Mouse (Mus musculus) gastrocnemius, adult 2 months (tissue): ENCODE data around the gene Bach2. TPM values are rescaled to one million over a fixed set of nuclear protein-coding genes. Genes with fewer than 3 reads are reported as not detected.

Experiments
- DNase-seq: peaks from one replicate; pipeline ENCODE4 v3.0.0; 2022
- H3K27ac ChIP-seq: fragments of 200-600 bp; 2 replicates; pipeline ENCODE4 v1.8.1; 2022; ENCODE audit warnings: mild to moderate bottlenecking
- H3K4me3 ChIP-seq: fragments of 200-600 bp; 2 replicates; pipeline ENCODE4 v1.8.1; 2022; ENCODE audit warnings: mild to moderate bottlenecking, moderate library complexity
- CTCF ChIP-seq: fragments of 200-600 bp; IDR thresholded peaks from 2 replicates; pipeline ENCODE4 v1.8.1; 2022; ENCODE audit warnings: antibody characterized with exemption, mild to moderate bottlenecking, moderate library complexity
- intact Hi-C: fragments of 180-260 bp; cut with DNase I; formaldehyde crosslinking; loops from one replicate; pipeline ENCODE4 v1.15.1; 2025
- total RNA-seq, 2 experiments: library from RNA; stranded (reverse); gene quantifications; 2 replicates each; pipeline ENCODE4 v1.2.3; 2021

Bach2 gene
- total RNA-seq, 2 experiments from 2014 or later, result 2.3 to 4.3 TPM

- Histone ChIP-seq H3K27ac (no peak overlapping the region), H3K4me3 (no peak overlapping the region)
- TF ChIP-seq CTCF, result no peak
- intact Hi-C loops, result no loop called here
- DNase-seq, result no peak
Measured at GRCm38 (mm10) chr4:32405985-32406384, 167.4 kb downstream of the Bach2 start.

DNA sequence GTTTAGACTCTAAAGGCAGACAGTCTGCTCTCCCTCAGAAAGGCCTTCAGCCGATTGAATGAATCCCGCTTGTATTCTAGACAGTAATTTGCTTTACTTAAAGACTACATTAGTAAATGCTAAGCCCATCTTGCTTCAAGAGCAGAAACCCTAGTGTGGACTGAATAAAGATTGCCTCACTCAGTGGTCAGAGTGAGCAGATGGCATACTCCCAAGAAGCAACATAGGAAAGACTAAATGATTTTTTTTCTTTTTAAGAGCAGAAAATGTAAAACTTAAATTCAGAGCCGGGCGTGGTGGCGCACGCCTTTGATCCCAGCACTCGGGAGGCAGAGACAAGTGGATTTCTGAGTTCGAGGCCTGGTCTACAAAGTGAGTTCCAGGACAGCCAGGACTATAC is 169.9 kb downstream of the Bach2 start:
- Histone ChIP-seq H3K27ac (no peak overlapping the region), H3K4me3 (no peak overlapping the region)
- DNase-seq, result no peak
- no peak for TF ChIP-seq CTCF
- intact Hi-C loops, result no loop called here

- TF ChIP-seq CTCF, result peak; percentile 17; the same call in 1 of the 2 replicates
- H3K27ac ChIP-seq, result no peak overlapping the region; the same call in 1 of the 2 replicates
- DNase-seq, result no peak
- intact Hi-C loops, result no loop called here
- no peak overlapping the region for H3K4me3 ChIP-seq
Measured at GRCm38 (mm10) chr4:32409116-32409880, 170.7 kb downstream of the Bach2 start.

DNA sequence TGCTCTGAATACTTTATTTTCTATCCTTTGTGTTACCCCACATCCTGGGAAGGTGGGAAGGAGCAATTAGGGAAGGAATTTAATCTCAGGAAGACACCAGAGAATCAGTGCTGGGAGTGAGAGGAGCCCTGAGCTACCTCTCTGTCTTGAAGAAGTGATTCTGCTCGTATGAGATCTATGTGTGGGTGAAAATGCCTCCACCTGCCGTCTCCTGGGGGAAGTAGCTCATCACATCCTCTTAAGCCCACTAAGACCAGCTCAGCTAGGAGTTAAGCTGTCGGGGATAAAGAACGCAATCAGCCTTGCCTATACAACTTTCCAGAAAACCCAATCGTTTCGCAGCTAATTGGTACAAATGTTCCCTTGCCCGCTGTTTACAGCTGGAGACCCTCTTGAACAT is 174.5 kb downstream of the Bach2 start:
- H3K27ac ChIP-seq, result no peak overlapping the region
- H3K4me3 ChIP-seq, result no peak overlapping the region
- TF ChIP-seq CTCF, result peak; percentile 18; the same call in 1 of the 2 replicates
- no peak for DNase-seq
- intact Hi-C loops, result no loop called here

- intact Hi-C loops, result no loop called here
- TF ChIP-seq CTCF, result no peak
- Histone ChIP-seq H3K27ac (no peak overlapping the region), H3K4me3 (no peak overlapping the region)
- no peak for DNase-seq
Measured at GRCm38 (mm10) chr4:32413505-32413904, 174.9 kb downstream of the Bach2 start.

DNA sequence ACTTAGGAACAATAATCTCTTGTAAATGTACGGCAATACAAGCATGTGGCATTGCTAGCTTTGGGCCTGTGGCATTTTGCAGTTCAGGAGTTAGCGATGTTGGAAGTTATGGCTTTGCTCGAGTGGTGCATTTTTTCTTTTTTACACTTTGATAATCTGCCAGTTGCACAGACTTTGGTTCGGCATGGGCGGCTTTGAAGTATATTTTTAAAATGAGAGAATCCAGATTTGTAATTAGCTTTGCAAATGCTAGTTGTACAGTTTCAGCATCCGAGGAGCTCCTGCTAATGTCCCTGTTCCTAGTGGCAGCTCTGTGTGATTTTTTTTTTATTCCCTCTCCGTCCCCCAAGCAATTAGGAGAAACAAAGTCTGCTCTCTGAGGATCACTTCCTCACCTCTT is 176.4 kb downstream of the Bach2 start:
- DNase-seq, result no peak
- Histone ChIP-seq H3K27ac (no peak overlapping the region), H3K4me3 (no peak overlapping the region)
- no peak for TF ChIP-seq CTCF
- intact Hi-C loops, result no loop called here

DNA sequence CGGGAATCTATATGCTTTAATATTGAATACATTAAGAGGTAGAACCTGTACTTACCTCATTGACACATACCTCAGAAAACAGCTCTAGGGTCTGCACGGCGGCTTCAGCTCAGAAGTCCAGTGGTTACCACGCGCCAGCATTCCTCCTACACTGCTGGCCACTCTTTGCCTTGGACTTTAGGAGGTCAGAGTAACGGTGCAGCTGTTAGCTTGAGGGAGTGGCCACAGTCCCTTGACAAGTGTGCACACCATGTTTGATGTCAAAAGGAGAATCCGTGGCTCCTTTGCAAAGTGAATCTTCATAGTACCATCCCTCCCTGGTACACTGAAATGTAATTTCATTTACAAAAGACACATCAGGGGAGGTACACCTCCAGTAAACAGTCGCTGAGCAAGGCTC is 179.3 kb downstream of the Bach2 start:
- Histone ChIP-seq H3K27ac (no peak overlapping the region), H3K4me3 (no peak overlapping the region)
- DNase-seq, result no peak
- intact Hi-C loops, result no loop called here
- TF ChIP-seq CTCF, result no peak

- no peak for TF ChIP-seq CTCF
- intact Hi-C loops, result no loop called here
- DNase-seq, result no peak
- H3K27ac ChIP-seq, result no peak overlapping the region
- H3K4me3 ChIP-seq, result no peak overlapping the region
Measured at GRCm38 (mm10) chr4:32421570-32421969, 183.0 kb downstream of the Bach2 start.

- TF ChIP-seq CTCF, result no peak
Measured at GRCm38 (mm10) chr4:32422427-32422826, 183.8 kb downstream of the Bach2 start.

DNA sequence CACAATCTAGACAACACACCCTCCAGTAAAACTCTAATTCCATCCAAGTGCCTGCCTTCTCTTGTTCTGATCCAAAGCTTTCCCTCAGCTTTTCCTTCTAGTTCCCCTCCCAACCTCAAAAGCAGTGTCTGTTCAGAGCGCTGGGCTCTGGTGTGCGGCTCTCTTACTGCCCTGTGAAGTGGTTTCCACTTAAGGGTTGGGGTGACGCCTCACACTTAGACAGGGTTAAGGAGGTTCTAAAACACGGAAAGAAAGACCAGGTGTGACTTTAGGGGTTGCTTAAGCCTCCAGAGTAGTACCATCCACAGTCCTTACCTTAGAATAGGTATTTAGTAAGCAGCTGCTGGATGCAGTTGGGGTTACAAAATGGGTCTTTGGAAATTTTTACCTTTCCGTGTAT is 185.1 kb downstream of the Bach2 start:
- intact Hi-C loops, result no loop called here
- H3K4me3 ChIP-seq, result no peak overlapping the region
- no peak overlapping the region for H3K27ac ChIP-seq
- no peak for TF ChIP-seq CTCF
- DNase-seq, result no peak

More at GRCm38 (mm10) chr4:32422427-32422826, 183.8 kb downstream of the Bach2 start:
- intact Hi-C loops, result no loop called here
- DNase-seq, result no peak
- Histone ChIP-seq H3K4me3 (no peak overlapping the region), H3K27ac (no peak overlapping the region)

DNA sequence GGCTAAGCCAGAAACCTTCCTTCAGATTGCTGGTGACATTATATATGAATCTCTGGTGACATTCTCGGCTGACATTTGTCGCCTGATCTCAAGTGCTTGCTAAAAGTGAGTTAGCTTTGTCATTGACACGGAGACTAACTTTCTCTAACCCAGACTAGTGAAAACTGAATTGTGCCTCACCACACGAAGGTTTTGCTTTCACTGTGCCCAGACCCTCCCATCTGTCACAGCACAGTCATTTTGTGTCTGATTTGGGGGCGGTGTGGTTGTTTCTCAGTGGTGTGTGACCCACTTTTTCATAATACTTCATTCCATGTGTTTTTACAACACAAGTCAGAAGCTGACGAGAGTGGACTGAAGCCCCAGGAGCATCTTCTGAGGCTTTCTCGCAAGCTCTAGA is 185.8 kb downstream of the Bach2 start:
- intact Hi-C loops, result no loop called here
- Histone ChIP-seq H3K4me3 (no peak overlapping the region), H3K27ac (no peak overlapping the region)
- DNase-seq, result no peak
- no peak for TF ChIP-seq CTCF

- no peak overlapping the region for H3K27ac ChIP-seq
- H3K4me3 ChIP-seq, result no peak overlapping the region
- intact Hi-C loops, result no loop called here
- DNase-seq, result no peak
- TF ChIP-seq CTCF, result no peak
Measured at GRCm38 (mm10) chr4:32425060-32425459, 186.5 kb downstream of the Bach2 start.

GRCm38 (mm10) chr4:32425641-32426040 is 187.0 kb downstream of the Bach2 start:
- no peak overlapping the region for H3K27ac ChIP-seq
- no peak for DNase-seq
- H3K4me3 ChIP-seq, result no peak overlapping the region
- intact Hi-C loops, result no loop called here
- TF ChIP-seq CTCF, result no peak
